Mouse (Mus musculus) gastrocnemius, postnatal 25 days (tissue): Measurements from ENCODE around the gene Il1rl1. TPM values are rescaled to one million over a fixed set of nuclear protein-coding genes. Genes with fewer than 3 reads are reported as not detected.

Experiments
- DNase-seq: peaks from one replicate; pipeline ENCODE4 v3.0.0; 2022
- long read RNA-seq, 2 experiments: library from polyadenylated mRNA; stranded (forward); transcript quantifications; one replicate each; pipeline ENCODE4 v2.0.0; 2021
- total RNA-seq, 2 experiments: library from RNA; stranded (reverse); gene quantifications; 1 replicate in 1 of 2; 2 replicates in 1 of 2; pipeline ENCODE4 v1.2.3; 2021

Gene Il1rl1
- 1 to 10 TPM in 1 of 2 experiments, under 1 TPM in 1; 0.91 to 1.0 TPM for total RNA-seq
- long read RNA-seq, experiment 1 = 0 reads
- long read RNA-seq, experiment 2 = 0 reads

DNA sequence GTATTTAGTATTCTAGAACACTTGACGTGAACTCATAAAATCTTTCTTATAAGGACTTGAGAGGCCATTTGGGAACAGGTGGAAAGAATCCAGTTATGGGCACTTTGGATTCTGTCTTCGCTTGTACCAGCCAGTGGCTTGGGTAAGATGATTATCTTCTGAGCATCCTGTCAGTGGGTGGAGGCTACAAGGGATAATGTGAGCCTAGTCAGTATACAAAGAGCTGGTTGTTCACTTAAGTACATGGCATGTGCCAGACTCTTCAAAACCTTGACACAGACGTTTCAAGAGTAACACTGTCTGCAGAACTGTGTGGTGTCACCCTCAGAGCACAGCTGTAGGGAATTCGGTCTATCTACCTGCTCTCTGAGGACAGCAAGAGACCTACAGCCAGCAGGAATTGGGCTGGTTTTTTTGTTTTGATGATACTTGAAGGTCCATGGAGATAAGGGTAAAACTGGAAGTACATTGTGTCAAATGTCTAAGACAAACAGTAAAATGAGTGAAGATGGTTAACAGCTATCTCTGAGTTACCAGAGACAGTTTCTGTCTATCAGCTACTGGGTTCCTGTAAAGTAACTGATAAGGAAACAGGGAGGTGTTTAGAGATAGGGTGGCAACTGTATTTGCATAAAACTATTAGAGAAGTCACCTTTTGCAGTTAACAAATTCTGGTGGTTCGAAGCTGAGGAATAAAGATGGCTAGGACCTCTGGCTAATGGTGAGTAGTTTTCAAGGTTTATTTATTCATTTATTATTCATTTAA lies at the start of gene Il1rl1:
Il1rl1 (plus strand) TSS at position 661 of the 766 bp plus-strand sequence.
- no peak for DNase-seq

DNA sequence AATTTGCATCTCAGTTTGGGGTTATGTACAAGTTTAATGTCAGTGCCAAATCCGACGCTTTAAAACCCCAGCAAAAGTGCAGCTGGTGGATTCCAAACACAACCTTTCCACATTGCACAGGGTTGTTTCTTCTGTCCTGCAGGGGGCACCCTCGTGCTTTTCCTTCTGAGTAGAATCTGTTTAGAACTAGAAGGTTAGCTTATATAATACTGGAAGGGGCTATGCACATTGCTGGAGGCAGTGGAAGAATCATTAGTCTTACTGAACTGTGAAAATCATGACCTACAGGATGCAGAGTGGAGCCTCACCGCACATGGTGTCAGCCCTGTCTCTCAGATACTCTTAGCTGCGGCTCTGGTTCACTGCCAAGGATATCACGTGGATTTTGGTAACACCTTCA lies 49.3 kb upstream of the Il1rl1 start:
- DNase-seq = no peak

GRCm38 (mm10) chr1:40380990-40381389 lies 48.4 kb upstream of the Il1rl1 start:
- DNase-seq = no peak

DNA sequence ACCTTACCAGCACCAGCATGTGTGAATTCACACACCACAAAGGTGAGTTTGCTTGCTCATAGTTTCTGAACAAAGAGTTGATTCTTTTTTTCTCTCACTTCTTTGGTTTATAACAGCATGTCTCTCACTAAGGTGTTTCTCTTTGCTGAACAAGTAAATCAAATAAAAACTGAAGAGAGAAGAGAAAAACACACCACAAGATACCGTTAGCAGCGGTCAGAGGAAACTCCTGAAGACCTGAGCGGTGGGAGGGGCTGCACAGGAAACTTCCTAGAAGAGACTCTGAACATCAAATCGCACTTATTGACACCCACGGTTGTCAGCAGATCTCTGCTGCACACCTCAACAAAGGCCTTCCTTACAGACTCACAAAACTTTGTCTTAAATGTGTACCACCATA lies 46.5 kb upstream of the Il1rl1 start:
- DNase-seq = no peak

DNA sequence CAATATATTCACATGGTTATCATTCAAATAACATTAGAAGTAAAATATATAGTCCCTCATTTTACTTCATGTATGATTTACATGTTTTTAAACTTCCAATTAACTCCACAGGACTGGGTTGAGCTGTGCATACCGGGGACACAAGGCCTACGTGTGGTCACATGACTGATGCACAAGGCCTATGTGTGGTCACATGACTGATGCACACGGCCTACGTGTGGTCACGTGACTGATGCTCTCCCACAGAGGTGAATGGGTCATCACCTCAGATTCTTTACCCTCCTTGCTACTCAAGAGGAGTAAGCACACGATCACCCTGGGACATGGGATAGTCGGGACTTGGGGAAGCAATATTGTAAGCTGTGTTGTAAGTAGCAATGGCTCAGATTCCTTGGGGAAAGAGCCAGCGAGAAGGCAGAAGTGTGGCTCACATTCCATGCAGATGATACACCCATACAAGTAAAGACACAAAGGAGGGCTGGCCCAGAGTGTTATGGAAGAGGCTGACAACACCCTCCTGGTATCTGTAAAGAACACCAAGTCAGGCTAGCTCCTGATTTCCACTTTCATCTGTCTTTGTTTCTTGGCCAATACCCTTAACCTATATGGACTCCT lies 44.3 kb upstream of the Il1rl1 start:
- no peak for DNase-seq

- no peak for DNase-seq
These were observed 38.0 kb upstream of the Il1rl1 start for GRCm38 (mm10) chr1:40391374-40391773.

GRCm38 (mm10) chr1:40392535-40392934 lies 36.8 kb upstream of the Il1rl1 start:
- no peak for DNase-seq

DNA sequence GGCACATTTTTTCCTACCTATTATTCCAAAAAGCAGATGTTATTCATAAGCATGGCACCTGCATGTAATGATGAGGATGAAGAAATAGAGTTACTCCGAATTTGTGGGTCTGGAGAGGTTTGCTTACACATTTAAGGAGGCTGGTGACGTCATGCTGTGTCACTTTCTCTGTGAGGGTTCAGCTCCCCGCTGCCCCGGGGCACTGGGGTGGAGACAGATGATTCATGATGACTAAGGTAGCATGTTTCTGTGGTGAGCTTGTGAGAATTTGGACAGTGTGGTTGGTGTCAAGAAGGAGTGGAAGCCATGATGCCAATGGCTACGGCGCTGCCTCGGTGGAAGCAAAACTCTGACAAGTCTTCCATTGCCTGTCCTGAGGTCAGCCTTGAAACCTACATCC lies 36.2 kb upstream of the Il1rl1 start:
- no peak for DNase-seq

- no peak for DNase-seq
These were observed 29.7 kb upstream of the Il1rl1 start for GRCm38 (mm10) chr1:40399639-40400038.

- no peak for DNase-seq
These were observed 24.7 kb upstream of the Il1rl1 start for GRCm38 (mm10) chr1:40404682-40405081.

DNA sequence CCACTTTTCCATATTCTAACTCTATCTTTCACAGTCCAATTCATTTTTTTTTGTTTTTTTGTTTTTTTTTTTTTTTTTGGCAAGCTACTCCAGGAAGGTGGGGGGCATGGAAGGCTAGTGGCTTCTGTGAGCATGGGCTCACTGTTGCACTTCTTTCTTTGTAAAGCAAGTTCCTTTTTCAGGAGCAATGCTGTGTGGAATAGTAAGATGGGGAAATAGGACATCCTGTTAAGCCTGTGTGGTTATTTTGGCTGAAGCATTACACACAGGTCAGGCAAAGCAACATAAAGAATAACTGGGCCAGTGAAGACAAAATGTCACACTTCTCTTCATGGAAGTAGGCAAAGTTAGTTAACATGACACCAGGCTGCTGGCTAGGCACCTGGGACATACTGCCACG lies 19.5 kb upstream of the Il1rl1 start:
- DNase-seq = no peak

GRCm38 (mm10) chr1:40413039-40413438 lies 16.3 kb upstream of the Il1rl1 start:
- DNase-seq = no peak

GRCm38 (mm10) chr1:40414276-40414675 lies 15.1 kb upstream of the Il1rl1 start:
- no peak for DNase-seq

DNA sequence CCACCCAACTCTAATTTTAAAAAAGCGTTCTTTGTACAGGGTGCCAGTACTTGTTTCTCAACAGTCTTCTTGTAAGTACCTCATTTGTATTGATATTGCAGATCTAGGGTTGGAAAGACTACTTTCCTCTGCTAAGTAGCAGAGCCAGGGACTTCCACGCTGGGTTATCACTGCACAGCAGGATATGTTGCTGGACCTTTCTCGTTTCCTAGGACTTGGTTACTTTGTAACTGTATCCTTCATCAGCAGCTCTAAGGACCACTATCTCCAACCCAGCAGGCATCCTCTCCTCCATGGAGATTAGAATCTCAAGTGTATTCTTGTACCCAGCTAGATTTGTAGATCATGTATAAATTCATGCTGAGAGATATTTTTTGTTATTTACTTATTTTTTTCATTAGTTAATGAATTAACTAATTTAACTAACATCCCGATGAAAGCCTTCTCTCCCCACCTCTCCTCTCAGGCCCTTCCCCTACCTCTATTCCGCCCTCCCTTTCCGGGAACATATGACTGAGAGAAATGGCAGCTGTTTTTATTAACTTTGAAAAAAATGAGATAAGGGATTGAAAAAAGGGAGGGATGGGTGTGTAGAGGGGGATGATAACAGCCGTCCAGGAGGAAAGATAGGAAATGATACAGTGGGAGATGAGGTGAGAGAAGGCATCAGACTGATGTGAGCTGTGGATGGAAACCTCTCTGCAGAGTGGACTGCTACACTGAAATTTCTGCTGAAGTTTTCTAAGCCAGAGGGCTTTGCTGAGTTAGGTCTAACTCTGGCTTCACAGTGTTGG lies 14.3 kb upstream of the Il1rl1 start:
- no peak for DNase-seq

DNA sequence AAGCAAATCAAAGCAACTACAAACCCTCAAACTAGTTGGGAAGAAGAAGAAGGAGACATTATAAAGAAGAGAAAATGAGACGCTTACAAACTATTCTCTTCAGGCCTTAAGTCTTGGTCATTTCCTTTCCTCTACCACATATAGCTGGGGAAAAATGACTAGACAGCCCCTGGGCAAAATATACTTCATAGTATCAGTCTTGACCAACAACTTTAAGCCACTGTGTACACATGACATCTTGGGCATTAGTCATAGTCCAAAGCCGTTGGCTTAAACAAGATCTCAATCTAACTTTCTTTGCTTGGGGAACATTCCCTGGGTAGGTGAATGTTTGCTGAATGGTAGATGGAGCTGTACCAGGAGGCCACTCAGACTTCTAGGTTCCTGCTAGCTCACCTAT lies 12.3 kb upstream of the Il1rl1 start:
- DNase-seq = no peak

- no peak for DNase-seq
These were observed 10.9 kb upstream of the Il1rl1 start for GRCm38 (mm10) chr1:40418512-40418911.

GRCm38 (mm10) chr1:40423892-40424291 lies 5.5 kb upstream of the Il1rl1 start:
- DNase-seq = no peak

DNA sequence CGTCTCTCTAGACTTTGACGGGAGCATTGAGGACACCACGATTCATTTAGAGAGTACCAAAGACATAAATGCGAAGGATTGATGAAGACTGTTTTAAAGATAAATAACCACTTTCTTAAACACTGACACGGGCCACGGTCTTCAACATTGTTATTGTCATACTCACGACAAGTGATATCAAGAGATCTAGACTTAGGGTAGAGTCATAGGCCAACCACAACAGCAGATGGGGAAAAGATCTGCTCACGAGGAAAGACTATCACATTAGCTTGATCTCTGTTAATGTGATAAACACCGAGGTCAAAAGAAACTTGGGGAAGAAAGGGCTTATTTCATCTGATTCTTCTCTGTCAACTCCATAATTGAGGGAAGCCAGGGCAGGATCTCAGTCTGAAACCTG lies 2.1 kb upstream of the Il1rl1 start:
- DNase-seq = no peak

DNA sequence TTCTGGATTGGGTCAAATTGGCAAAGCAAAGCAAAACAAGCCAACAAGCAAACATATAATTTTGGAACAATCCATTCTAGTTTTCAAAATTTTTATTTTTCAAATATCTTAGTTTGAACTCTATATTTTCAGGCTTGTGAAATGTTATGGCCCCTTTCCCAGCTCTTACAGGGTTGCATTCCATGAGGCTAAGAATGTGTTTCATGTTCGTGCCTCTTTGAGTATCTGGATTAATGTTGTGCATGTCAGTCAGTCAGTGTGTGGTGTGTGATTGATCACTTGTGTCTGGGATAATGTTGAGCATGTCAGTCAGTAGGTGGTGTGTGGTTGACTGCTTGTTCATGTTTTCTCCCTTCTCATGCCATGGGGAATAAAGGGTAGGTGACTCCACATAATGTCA lies 1.5 kb upstream of the Il1rl1 start:
- DNase-seq = no peak

DNA sequence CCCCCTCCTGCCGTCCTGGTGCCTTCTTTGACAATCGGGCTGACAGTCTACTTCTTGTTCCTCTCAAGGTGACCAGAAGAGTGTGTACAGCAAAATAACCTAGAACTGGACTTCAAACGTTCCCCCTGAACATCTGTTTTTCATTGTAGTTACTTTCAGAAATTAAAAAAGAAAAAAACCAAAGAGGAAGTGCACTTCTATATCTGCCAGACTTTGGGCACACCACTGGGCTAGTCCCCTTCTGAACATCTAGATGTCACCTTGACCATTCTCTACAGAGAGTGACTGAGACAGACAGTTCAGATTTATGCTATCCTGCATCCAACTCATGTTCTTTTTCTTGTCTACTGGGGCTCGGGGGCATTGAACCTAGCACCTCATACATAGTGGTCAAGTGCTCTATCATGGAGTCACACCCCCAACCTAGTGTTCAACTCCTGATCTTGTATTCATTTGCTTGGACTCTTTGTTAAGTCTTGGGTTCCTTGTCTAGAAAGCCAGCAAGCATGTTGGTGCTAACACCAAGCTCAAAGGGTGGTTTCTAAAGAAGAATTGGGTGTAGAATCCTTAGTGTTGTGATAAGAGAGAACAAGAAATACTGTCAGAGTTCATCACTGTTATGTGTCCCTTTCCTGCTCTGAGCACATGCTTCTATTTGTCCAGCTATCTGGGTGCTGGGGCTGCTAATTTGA lies 919 bp downstream of the Il1rl1 start:
- no peak for DNase-seq

GRCm38 (mm10) chr1:40432169-40432568 lies 2.8 kb downstream of the Il1rl1 start:
- DNase-seq = no peak

- no peak for DNase-seq
These were observed 6.6 kb downstream of the Il1rl1 start for GRCm38 (mm10) chr1:40435936-40436335.
